Mouse (Mus musculus): ENCODE results near the gene Derl2.
A peak's percentile ranks its signal among the peaks of the same experiment; 100 is the strongest.

Gene Derl2

DNA sequence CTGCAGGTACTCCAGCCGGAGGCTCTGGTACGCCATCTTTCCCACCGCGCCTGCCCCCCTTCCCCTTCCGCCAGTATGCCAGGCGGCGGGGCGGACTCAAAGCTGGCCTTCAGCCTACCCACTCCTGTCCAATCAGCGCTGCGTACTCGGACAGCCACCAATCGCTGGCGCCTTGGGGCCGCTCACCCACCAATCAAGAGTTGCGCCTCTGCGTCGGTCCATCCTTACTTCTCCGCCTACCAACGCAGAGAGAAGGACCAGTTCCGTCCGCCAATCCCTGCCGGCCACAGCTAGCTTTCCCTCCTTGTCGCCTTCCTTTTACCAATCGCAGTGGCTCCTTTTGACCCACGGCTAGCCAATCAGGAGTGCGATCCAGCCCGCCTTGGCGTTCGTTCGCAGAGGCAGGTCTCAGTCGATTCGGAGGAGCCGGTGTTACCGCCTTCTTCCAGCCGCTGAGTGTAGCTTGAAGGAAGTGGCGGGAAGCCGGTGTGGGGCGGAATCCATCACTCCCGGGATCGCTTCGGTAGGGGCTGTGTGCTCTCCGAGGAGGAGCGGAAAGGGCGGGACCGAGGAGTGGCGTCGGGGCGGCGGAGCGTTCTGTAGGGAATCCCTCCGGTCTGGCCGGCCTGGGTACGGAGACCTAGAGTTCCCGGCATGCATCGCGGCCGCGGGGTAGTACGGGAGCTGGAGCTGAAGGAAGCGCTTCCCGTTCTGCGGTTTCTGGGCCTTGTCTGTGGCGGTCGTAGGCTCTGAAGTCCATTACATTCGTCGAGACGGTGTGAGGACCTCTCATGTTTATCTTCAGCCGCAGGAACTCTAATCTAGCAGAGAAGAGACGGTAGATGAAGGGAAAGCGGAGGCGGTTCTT, at the start of gene Derl2, which contains the start of gene Mis12:
TSS of gene Derl2 (minus strand) at position 641 of the 868 bp plus-strand sequence.
TSS of gene Mis12 (plus strand) at position 411 of the 868 bp plus-strand sequence.
- DNase-seq (ENCODE audit: low spot score): peak; percentile 96

DNA sequence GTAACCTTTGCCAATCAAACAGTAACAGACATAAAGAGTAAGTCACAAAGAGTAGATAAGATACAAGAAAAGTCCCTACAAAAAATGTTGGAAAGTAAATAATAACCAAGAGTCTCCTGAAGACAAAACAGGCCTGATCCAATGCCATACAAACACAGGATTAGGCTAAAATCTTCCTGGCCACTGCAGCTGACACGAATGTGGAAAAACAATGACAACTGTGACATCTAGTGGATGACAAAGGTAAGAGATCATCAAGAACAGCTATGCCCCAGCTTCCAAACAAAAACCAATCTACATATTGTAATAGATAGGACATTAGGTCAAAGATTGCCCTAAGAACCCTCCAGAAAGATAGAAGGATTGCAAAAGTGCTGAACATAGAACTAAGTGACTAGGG, 32.9 kb upstream of the Derl2 start:
- DNase-seq (ENCODE audit: low spot score): no peak

GRCm38 (mm10) chr11:71039526-71040298, 20.1 kb upstream of the Derl2 start:
- no peak for DNase-seq (ENCODE audit: low spot score)

GRCm38 (mm10) chr11:71033163-71033761, 13.6 kb upstream of the Derl2 start, which contains the start of gene 6330403K07Rik:
6330403K07Rik (minus strand) TSS chr11:71033513.
- DNase-seq (ENCODE audit: low spot score): no peak

DNA sequence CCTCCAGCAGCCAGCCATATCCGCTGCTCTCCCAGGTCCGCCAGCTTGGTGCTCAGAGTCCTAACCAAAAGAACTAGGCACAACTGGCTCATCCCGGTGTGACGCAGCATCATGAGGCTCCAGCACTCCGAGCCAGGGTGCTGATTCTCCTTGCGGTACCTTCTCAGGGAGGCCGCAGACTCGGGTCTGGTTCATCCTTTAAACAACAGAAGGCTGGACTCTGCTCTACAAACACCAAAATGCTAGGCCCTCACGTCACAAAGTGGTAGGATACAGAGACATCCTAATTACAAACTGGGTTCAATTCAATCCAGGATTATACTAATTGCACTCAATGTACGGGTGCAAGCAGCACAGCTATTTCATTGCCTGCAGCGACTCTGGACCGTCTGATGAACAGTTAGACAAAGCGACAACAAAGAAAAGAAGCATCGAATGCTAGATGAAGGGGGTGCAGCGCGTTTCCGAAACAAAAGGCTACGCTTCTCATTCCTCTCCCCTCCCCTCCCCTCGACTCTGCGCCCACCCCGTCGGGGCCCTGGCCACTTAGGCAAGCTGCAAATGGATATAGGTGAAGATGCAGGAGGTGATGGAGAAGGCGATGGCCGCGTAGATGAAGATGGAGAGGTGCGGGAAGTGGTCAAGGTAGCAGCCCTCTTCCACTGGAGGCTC, 13.0 kb upstream of the Derl2 start:
- no peak for DNase-seq (ENCODE audit: low spot score)

DNA sequence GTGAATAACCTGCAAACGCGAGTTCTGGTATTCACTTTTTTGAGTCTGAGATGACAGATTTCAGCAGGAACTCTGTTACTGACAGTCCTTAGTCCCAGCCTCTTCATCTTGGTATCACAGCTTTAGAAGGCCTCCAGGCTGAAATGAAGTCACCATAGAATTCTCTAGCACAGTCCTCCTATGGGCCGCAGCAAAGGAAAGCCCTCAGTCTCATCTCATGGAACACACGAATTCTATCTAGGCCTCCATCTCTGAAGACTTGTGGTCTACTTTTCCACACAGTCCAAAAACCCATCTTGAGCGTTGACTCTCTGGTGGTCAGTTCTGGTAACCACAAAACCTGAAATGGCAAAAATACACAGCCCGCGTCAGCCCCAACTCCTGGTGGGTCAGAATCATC, 12.4 kb upstream of the Derl2 start:
- no peak for DNase-seq (ENCODE audit: low spot score)

- DNase-seq (ENCODE audit: low spot score): no peak
Measured at GRCm38 (mm10) chr11:71029403-71030118, 9.9 kb upstream of the Derl2 start.

DNA sequence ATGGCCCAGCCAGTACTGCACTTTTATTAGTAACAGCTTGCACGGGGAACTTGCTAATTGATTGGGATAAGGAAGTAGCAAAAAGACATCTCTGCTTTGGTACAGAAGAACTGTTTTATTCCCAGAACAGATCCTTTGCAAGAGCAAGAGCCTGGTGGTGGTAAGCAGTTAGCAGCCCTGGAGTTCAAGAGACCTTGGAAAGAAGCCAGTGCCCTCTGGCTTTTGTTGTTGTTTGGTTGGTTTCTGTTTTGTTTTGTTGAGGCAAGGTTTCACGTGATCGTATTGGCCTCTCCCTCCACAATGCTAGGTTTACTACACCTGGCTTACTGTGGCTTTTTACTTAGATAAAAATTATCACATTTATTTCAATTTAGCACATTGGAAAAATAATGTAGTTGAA, 8.6 kb upstream of the Derl2 start:
- no peak for DNase-seq (ENCODE audit: low spot score)

DNA sequence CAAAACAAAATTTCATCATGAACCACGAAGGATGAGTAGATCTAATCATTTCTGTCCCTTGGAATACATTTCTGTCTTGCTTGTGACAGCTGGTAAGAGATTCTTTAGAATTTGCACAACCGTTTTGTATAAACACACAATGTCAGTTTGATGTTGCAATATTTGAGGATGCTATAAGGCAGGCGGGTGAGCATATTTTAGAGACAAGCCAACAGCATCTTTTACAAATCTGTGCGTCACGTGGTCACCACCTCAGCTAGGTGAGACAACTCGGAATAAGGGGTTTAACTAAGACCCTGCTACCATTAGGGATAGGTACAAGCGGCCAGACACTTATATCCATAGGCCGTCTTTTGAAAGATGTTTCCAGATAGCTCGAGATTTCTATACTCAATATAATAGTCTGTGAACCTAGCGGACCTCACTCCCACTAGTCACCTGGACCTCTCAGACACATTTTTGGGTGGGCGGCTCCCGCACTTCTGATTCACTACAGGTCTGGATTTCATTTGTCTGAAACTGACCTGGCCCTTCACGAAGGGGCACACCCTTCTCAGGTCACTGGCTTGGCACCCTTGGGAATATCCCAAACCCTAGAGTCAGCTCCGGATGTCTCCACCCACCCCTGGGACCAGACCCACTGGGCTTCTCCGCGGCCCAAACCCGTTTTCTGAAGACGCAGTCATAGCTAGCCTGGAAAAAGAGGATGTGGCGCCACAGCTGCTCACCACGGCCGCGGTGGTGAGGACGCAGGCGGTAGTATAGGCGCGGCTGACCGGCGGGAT, 1.0 kb downstream of the Derl2 start:
- DNase-seq (ENCODE audit: low spot score): no peak

DNA sequence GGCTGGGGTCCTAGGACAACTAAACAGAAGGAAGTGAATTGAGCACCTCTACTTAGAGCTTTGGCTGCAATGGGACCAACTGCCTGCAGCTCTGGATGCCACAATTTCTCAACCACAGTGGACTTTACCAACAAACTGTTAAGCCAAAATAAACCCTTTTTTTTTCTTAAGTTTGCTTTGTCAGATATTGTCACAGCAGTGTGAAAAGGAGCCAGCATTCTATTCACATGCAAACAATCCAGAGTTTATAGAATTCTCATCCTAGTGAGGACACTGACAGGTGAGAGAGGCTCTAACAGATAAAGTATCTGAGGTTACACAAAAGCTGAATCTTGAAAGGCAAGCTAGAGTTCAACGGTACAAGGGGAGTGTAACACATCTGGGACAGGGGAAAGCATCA, 2.6 kb downstream of the Derl2 start:
- DNase-seq (ENCODE audit: low spot score): no peak

- DNase-seq (ENCODE audit: low spot score): no peak
Measured at GRCm38 (mm10) chr11:71012743-71013142, 6.9 kb downstream of the Derl2 start.

GRCm38 (mm10) chr11:71008321-71008720, 11.3 kb downstream of the Derl2 start:
- DNase-seq (ENCODE audit: low spot score): no peak

DNA sequence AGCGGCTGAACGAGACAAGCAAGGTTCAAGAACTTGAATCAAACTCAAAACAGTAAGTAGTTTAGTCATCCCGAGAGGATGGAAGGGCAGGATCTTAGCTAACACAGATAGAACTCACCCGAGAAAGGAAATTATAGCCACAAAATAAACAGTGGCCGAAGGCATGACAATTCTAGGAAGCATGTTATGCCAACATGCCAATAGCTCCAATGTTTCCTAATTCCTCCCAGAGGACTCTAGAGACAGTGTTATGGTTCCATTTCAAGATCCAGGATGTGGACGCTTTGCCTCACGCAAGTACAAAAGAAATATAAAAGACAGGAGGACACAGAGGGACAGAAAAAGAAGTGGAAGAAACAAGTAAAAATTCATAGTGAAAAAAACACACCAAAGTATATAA, 11.8 kb downstream of the Derl2 start:
- no peak for DNase-seq (ENCODE audit: low spot score)

DNA sequence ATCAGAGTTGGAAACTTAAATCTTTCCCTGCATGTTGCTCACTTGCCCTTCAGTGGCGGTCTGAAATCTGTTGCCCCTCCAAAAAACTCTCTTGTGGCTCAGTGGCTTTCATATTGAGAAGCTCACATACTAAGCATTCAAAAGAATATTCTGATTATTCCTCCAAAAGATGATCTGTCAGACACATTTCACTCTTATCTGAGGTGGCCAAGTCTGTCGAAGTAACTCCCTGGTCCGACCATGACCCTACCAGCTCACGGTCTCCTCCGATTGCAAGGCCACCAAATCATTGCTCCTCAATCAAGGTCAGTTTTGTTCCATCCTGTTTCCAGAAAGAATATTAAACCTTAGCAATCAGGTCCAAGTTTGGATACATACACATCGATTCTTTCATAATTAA, 12.6 kb downstream of the Derl2 start:
- DNase-seq (ENCODE audit: low spot score): no peak

DNA sequence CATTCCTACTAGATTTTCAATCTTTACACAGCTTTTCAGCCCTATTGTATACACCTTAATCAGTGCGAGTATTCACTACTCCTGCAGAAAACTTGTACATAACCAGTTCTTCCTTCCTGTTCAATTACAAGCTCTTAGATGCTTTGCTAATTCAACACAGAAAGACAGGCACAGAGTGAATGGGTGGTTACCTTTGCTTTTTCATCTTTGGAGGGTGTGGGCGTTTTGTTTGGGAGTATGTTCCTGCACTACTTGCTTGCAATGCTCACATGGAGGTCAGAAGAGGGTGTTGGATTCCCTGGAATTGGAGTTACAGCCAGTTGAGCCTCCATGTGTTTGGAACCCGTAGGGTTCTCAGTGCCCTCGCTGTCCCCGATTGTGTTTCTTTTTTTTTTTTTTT, 14.6 kb downstream of the Derl2 start:
- DNase-seq (ENCODE audit: low spot score): no peak

DNA sequence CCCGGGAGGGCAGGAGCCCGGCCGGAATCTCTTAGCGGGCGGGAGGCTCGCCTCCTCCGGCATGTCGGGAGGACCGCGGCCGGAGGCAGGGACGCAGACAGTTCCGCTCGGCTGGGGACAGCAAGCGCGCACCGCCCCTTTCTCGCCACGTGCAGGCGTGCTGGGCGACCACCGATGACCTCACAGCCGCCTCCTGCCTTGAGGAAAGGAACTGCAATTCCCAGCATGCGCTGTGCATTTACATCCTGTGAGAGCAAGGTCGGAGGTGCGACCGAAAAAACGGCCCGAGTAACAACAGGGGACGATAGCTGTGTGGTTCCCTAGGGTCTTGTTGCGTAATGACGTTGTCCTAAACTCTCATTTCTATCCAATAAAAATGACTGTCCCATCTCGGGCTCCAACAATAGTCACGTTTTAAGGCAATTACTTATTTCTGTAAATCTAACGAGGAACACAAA, 15.3 kb downstream of the Derl2 start, which contains the start of gene Dhx33:
TSS of gene Dhx33 (minus strand) at position 122 of the 458 bp plus-strand sequence.
- peak; percentile 91 for DNase-seq (ENCODE audit: low spot score)

DNA sequence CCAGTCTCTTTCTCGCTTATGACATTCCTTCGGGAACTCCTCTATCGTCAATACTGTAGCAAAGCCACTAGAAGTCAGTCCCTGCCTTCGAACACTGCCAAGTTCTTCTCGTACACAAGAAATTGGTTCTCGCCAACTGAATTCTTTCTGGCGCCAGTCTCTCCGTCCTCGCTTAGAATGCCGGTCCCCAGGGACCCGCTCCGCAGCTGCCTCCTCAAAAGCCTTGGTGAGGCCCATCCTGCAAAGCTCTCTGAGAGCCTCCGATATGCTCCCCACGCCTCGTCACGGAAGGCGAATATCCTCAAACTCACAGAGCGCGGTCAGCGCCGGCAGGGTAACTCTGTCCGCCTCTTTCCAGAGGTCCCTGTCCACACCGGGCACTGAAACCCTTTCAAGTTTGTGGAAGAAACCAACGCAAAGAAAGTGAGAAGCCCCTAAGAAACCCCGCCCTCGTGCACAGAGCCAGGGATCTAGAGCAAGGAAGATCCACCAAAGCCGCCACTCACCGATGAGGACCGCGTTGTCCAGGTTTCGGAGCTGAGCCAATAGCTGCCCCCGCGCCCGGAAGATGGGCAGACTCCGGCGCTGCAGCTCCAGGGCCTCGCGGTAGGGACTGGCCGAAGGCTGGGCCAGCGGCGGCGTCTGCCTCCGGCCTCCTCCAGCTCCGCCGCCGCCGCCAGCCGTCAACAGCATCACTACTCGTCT, 15.9 kb downstream of the Derl2 start:
- DNase-seq (ENCODE audit: low spot score): no peak

- no peak for DNase-seq (ENCODE audit: low spot score)
Measured at GRCm38 (mm10) chr11:71001167-71001566, 18.5 kb downstream of the Derl2 start.

GRCm38 (mm10) chr11:70982557-70983228, 36.9 kb downstream of the Derl2 start, which contains the start of gene C1qbp:
C1qbp (minus strand) TSS chr11:70983026.
- DNase-seq (ENCODE audit: low spot score): peak; percentile 94
